Mouse (Mus musculus) heart, adult 11 months (tissue): Measurements from ENCODE around the gene Parp9.
A peak's percentile ranks its signal among the peaks of the same experiment; 100 is the strongest.

ENCODE experiments used
- DNase-seq: peaks from one replicate; pipeline ENCODE4 v3.0.0; 2022

Gene Parp9

DNA sequence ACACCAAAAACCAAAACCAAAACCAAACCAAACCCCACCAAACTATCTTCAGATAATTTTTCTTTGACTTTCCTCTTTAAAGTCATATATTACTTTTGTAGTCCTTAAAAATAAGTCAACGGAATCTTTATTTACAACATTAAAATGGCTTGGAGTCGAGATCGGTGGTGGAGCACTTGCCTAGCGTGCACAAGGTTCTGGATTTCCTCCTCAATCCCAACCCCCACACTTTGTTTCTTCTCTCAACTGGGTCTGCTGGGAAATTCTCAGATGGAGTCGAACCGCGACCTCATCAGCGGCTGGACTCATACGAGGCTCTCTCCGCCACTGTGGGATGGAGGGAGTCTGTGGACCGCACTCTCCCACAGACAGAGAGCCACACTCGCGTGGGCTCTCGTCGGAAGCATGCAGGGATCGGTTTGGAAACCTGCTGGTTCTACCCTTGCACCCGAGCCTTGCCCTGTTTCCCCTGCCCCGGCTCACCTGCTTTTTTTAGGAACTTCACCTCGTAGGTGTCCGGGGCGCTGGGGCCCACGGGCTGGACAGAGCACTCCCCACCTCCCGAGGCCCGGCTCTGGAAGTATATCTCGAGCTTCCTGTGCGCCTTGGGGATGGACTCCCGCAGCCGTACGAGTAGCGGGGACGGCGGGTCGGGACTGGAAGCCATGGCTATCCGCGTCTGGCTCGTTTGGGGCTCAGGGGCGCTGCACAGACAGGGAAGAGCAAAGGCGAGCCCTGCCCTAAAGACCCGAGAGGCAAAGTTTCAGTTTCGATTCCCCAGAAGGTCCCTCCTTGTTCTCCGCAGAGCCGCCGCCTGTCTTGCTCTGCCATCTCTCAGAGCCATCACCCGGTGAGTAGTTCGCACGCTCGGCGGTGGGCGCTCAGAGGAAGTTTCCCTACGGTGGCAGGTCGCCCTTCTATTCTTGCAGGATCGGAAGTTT lies at the start of gene Parp9, which contains the start of gene Dtx3l:
Parp9 (plus strand) TSS at position 260 of the 941 bp plus-strand sequence.
Dtx3l (minus strand) TSS at position 941 of the 941 bp plus-strand sequence.
- peak; percentile 98 for DNase-seq

DNA sequence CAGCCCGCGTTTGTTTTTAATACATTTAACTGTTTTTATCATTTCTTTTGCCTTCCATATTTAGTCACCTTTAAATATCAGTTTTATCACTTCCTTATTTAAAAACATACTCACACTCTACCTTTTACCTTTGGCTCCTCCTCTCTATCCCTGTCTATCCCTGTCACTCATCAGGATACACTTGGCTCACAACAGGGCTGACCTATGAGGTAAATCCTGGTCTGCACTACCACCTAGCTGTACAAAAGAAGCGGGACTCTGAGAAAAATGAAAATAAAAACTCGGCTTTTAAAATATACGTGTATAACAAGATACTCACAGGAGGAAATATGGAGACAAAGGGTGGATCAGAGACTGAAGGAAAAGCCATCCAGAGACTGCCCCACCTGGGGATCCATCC lies 49.4 kb upstream of the Parp9 start:
- no peak for DNase-seq

DNA sequence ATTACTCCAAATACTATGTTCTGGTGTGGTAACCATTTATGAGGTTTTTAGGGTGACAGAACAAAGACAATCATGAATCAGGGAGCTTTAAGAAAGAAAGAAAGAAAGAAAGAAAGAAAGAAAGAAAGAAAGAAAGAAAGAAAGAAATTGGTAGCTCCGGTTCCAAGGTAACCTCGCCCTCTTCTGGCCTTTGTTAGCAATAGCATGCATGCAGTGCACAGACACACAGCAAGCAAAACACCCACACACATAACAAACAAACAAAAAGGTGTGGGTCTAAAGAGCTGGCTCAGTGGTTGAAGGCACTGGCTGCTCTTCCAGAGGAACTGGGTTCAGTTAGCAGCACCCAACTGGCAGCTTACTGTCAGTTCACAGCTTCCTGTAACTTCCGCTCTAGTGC lies 47.6 kb upstream of the Parp9 start:
- DNase-seq = no peak

DNA sequence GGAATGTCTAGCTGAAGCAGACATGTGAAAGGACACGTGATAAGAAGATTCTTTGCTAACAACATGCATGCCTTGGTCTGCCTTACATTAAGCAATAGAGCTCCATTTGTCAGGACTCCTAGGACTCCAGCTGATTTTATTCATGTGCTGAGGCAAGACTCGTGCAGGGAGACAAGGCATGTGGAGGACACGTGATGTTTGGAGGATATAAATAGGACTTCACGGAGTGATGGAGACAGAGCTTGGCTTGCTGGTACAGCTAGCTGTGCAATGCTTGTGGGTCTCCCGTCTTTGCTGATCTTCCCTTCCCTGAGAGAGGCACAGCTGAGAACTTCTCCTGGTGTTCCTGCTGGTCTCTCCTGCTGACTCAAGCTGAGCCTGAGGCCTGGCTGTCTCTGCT lies 46.7 kb upstream of the Parp9 start:
- DNase-seq = peak; percentile 91

- no peak for DNase-seq
Measured at GRCm38 (mm10) chr16:35894997-35895396, 43.3 kb upstream of the Parp9 start.

GRCm38 (mm10) chr16:35900541-35900940 lies 37.7 kb upstream of the Parp9 start:
- DNase-seq = peak; percentile 1

DNA sequence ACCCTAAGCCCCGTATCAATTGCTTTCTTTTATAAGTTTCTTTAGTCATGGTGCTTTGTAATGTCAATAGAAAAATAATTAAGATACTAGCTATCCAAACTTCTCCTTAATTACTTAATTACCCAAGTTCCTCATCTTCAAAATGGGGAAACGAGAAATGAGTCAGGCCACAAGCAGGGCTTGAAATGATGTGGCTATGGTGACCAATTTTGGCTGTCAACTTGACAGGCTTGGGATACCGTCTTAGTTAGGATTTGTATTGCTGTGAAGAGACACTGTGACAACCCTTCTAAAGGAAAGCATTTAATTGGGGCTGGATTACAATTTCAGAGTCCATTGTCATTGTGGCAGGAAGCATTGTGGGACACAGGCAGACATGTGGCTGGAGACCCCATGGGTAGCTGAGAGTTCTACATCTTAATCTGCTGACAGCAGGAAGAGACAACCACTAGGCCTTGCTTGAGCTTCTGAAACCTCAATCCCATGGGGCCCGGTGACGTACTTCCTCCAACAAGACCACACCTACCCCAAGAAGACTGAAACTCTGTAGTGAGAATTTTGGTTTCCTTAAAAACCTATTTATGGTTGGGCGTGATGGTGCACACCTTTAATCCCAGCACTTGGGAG lies 35.1 kb upstream of the Parp9 start:
- DNase-seq = no peak

- no peak for DNase-seq
Measured at GRCm38 (mm10) chr16:35904121-35904736, 34.0 kb upstream of the Parp9 start.

DNA sequence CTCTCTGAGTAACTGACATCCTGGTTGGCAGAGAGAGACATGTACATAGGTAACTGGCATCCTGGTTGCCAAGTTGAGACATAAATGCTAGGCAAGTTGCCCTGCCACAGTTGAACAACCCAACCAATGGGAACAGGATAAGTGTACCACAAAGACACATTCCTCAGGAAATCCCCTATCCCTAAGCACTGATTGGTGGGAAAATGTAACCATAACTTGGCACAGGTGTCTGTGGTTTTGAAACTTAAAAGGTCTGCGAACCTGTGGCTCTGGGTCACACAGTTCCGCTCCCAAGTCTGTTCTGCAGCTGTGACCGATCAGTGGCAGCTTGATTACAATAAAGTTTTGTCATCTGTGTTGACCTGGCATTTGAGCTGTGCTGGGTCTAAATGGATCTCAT lies 32.9 kb upstream of the Parp9 start:
- DNase-seq = no peak

GRCm38 (mm10) chr16:35905819-35906485 lies 32.3 kb upstream of the Parp9 start:
- DNase-seq = no peak

DNA sequence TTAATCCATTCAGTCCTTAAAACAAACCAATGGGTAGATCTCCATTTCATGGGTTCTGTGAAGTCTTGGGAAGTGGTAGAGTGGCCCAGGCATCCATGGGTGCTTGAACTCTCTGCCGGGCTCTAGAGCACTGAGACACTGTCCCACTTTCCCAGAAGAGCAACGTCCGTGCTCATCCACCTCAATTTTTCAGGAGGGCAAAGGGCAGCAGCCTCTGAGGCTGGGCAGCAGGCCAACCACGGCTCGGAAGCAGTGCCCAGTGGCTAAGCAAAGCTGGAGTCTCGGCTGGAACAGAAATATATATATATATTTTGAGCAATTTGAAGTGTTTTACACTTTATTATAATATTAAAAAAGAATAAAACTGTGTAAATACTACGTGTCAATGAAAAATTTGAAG lies 31.4 kb upstream of the Parp9 start:
- no peak for DNase-seq

GRCm38 (mm10) chr16:35907432-35908201 lies 30.7 kb upstream of the Parp9 start:
- peak; percentile 96 for DNase-seq

DNA sequence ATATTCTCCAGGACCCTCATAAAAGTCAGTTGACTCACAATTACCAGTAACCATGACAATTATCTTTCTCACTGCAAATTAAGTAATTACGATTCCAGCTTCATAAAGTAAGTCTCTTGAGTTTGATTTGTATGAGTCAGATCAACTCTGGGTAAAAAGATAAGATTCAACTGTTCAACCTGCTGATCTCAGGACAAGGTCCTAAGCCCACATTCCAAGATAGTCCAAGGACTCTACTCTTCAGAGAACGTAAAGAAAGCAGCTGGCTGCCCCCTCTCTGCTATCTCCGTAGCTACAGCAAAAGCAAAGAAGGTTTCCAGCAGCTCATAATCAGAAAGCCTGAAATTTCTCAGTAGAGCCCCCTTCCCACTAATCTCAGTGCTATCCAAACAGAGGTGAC lies 26.8 kb upstream of the Parp9 start:
- no peak for DNase-seq

DNA sequence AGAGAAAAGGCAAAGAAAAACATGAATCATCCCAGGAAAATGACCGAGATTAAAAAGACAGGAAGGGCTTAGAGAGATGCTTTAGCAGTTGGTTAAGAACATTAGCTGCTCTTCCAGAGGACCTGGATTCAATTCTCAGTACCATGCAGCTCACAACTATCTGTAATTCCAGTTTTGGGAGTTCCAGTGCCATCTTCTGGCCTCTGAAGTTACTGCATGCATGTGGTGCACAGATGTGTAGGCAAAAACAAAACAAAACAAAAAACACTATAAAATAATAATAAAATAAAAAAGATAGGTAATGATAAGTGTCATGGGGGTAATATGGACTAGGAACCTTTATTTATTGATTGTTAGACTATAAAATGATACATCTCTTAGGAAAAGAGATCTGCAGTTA lies 24.7 kb upstream of the Parp9 start:
- DNase-seq = no peak

DNA sequence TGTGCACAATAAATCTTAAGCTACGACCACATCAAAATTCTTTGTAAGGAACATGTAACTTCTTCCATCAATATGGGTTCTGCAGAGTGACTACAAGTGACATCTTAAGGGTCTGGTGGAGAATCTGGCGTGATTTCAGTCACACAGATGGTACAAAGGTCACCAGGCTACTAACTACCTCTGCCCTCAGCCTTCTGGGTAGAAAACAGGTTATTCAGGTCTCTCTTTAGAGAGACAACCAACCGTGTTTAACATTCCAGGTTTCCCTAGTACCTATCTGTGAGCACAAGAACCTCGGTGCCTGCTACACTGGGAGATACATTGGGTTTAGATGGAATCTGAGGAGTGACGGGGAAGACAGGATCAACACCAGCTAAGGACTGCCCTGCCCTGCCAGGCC lies 24.0 kb upstream of the Parp9 start:
- no peak for DNase-seq

- no peak for DNase-seq
Measured at GRCm38 (mm10) chr16:35918721-35919543, 19.3 kb upstream of the Parp9 start.

GRCm38 (mm10) chr16:35921676-35922235 lies 16.5 kb upstream of the Parp9 start:
- no peak for DNase-seq

DNA sequence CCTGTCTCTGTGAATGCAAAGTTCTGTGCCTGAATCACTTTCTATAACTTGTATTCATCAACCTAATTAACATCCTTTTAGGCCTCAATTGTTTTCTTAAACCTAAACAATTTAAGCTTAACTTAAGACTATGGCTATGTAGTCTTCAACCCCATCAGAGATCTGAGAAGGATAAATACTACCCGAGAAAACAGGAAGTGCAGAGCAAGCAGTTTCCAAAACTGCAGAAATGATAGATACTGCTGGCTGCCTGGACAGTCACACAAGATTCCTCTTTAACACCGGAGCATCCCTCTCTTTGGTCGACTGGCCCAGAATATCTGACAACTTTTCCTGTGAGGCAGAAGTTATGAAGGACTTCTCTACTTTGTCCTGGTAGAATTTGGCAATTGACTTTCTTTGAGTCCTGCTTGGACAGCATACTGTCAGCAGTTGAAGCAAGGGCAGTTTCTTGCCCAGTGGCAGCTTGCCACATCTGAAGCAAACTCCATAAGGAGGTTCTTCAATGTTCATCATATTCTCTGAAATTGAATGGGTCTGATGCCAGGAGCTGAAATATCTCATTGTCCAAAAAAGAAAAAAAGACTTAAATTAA lies 15.9 kb upstream of the Parp9 start:
- DNase-seq = peak; percentile 70

GRCm38 (mm10) chr16:35923546-35924198 lies 14.6 kb upstream of the Parp9 start:
- DNase-seq = peak; percentile 33

DNA sequence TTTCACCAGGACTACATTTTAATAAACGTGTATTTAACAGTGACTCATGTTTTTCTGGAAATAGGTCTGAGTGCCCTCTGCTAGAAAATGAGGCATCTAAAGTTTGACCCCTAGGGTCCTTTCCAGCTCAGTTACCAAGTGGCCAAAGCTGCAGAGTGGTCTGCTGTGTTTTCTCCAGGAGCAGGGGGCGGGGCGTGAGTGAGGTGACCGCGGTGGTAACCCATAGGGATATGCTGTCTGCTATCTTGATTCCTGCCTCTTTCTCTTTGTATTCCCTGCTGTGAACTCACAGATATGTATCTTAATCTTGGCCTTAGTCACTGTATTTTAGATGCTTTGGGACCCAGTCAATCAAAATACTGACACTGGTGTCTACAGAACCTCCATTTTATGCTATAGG lies 13.9 kb upstream of the Parp9 start:
- peak; percentile 64 for DNase-seq
